Mouse (Mus musculus) ES-E14 (cell line): ENCODE data around the gene Crybg3.

ENCODE experiments used
- HCFC1 ChIP-seq: IDR thresholded peaks from 2 replicates; pipeline ENCODE4 v1.6.1; 2012; ENCODE audit warnings: low read length, inconsistent platforms, borderline replicate concordance; ENCODE audit not compliant: insufficient read depth
- MAFK ChIP-seq: IDR thresholded peaks from 2 replicates; pipeline ENCODE4 v1.6.1; 2014; ENCODE audit warnings: mild to moderate bottlenecking, low read depth, low read length, inconsistent platforms; ENCODE audit not compliant: insufficient read depth
- ZC3H11A ChIP-seq: IDR thresholded peaks from 2 replicates; pipeline ENCODE4 v1.6.1; 2012; ENCODE audit warnings: low read depth, mild to moderate bottlenecking, inconsistent platforms, low read length, borderline replicate concordance

- no peak for TF ChIP-seq MAFK
- no peak for TF ChIP-seq ZC3H11A
- no peak for TF ChIP-seq HCFC1
Measured at GRCm38 (mm10) chr16:59594714-59595113, 6.1 kb downstream of the Crybg3 start.
